Mouse (Mus musculus) lung, adult 2 months (tissue): ENCODE measurements at regions not wholly inside any gene's neighbourhood (a gene's known extent, or its start where the extent isn't known, plus 50 kb on each side); places are given as distances from the start of the nearest gene placed in this dataset.

Source experiments
- CTCF ChIP-seq: fragments of 200-500 bp; IDR thresholded peaks from 2 replicates; pipeline ENCODE4 v1.5.1; 2011; ENCODE audit warnings: mild to moderate bottlenecking, low read length, control low read depth; ENCODE audit not compliant: insufficient read depth
- POLR2A ChIP-seq: fragments of 200-500 bp; IDR thresholded peaks from 2 replicates; pipeline ENCODE4 v1.6.1; 2011; ENCODE audit warnings: low read depth, mild to moderate bottlenecking, control low read depth, low read length, borderline replicate concordance; ENCODE audit errors: extremely low read depth

DNA sequence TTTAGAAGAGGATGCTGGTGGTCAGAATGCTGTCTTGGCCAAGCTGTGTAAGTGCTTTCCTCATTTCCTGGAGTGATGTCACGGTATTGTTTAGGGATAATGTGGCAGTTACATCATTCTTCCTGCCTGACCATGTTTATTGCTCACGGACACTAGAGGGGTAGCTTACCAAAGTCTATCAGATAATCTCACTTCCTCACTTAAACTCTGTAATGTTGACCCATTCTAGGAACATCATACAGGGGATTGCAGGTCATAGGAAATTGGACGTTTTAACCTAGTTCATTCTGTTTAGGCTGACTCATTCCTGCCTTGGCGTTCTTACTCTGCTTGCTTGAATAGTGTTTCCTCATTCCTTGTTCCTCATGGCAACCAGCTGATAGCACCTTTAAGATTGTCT is 120.3 kb downstream of the Gm45692 start:
- TF ChIP-seq CTCF, result no peak
- no peak for TF ChIP-seq POLR2A
